Mouse (Mus musculus): ENCODE results near the gene Cfap100.

Gene Cfap100

DNA sequence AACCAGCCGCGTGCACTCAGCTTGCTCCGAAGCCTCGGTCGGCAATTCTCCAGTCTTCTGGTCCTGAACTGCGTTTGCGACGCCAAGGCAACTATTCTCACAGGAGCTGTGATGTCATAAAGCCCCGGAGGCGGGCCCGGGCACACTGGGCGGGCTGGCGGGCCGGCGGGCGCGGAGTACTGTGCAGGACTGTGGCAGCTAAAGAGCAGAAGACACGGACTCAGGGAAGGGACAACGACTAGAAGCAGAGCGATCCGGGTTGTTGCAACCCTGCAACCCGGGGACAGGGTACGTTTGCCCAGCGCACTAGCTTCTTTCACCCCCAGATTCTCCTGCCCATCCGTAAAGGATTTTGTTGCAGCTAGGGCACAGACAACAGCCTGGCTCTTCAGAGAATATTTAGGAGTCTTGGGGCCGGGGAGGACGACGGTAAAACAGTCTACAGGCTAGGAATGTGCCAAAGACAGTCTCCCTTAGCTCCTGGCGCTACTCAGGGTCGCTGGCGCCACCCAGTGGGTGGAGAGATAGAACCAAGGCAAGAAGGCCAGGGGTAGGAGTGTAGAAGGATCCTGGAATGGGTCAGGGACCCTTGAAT, at the start of gene Cfap100:
TSS of gene Cfap100 (minus strand) at position 418 of the 595 bp plus-strand sequence.
- DNase-seq = peak; percentile 89

- DNase-seq = peak; percentile 82
Measured at GRCm38 (mm10) chr6:90476941-90477518, 48.4 kb upstream of the Cfap100 start.

GRCm38 (mm10) chr6:90475854-90476212, 47.2 kb upstream of the Cfap100 start:
- no peak for DNase-seq

- no peak for DNase-seq
Measured at GRCm38 (mm10) chr6:90475176-90475853, 46.7 kb upstream of the Cfap100 start.

DNA sequence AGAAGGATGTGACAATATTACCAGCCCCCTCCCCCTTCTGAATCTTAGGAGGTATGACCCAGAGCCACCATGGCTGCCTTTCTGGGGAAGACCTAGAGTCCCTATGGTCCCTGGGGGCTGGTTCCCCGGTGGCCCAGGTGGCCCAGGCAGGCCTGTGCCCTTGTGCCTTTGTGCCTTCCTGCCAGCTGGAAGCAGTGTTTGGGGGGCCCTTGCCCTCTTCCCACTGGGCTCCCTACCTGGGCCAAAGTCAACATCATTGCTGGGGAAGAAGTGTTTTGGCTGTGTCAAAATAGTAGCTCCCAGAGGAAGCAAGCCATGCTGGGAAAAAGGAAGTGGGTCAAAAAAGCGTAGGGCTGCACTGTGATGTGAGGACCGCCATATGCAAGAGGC, 45.8 kb upstream of the Cfap100 start:
- no peak for DNase-seq

DNA sequence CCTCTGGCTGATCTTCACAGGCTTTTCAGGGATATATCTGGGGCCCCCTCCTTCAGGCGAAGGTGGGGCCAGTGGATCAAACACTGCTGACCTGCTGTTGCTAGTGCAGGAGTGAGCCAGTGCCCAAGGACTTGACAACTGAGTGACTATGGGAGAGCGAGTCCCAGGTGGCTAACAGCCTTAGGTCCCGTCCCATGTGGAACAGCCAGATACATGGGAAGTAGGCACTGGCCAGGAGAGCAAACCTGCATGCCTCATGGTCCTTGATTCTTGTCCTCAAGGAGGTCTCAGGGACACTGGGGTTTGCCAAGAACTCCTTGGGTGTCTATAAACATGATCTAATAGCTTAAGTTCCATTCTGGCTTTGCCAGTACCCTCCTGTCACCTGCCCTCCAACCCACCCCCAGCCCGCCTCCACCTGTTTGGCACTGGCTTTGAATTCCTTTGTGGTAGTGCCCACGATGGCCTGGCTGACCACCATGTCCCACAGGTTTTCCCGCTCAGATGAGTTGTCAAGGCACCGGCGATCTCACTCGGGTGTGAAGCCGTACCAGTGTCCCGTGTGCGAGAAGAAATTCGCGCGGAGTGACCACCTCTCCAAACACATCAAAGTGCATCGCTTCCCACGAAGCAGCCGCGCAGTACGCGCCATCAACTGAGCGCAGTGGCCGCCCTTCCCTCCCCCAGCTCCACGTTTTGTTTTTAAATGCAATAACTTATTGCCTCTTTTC, 45.2 kb upstream of the Cfap100 start:
- no peak for DNase-seq

- no peak for DNase-seq
Measured at GRCm38 (mm10) chr6:90472697-90473096, 44.1 kb upstream of the Cfap100 start.

- DNase-seq = no peak
Measured at GRCm38 (mm10) chr6:90472079-90472478, 43.5 kb upstream of the Cfap100 start.

- DNase-seq = peak; percentile 73
Measured at GRCm38 (mm10) chr6:90470947-90471541, 42.4 kb upstream of the Cfap100 start.

- no peak for DNase-seq
Measured at GRCm38 (mm10) chr6:90470255-90470654, 41.7 kb upstream of the Cfap100 start.

GRCm38 (mm10) chr6:90469041-90469440, 40.4 kb upstream of the Cfap100 start:
- no peak for DNase-seq

DNA sequence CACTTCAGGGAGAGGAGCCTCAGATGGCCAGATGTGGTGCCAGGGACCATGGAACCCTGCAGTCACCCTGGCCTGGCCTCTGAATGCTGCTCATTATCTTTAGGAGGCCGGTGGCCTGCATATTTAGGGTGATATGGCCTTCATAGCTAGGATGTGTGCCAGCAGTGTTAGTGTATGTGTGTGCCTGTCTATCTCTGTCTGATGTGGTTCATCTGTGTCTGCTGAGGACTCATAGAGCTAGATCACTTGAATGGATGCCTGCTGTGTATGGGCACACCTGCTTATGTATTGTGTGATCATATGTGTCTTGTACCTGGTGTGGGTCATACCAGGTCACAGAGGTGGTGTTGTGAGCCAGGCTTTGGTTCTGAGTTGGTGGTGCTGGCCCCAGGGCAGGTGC, 39.6 kb upstream of the Cfap100 start:
- DNase-seq = no peak

DNA sequence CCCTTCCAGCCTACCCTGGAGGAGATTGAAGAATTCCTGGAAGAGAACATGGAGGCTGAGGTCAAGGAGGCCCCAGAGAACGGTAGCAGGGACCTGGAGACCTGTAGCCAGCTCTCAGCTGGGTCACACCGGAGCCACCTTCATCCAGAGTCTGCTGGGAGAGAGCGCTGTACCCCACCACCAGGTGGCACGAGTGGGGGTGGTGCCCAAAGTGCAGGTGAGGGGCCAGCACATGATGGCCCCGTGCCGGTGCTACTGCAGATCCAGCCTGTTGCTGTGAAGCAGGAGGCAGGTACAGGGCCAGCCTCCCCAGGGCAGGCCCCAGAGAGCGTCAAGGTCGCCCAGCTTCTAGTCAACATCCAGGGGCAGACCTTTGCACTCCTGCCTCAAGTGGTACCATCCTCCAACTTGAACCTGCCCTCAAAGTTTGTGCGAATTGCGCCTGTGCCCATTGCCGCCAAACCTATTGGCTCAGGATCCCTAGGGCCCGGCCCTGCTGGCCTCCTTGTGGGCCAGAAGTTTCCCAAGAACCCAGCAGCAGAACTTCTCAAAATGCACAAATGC, 38.3 kb upstream of the Cfap100 start:
- no peak for DNase-seq

- peak; percentile 80 for DNase-seq
Measured at GRCm38 (mm10) chr6:90466079-90466478, 37.5 kb upstream of the Cfap100 start.

- DNase-seq = no peak
Measured at GRCm38 (mm10) chr6:90465028-90465640, 36.5 kb upstream of the Cfap100 start.

DNA sequence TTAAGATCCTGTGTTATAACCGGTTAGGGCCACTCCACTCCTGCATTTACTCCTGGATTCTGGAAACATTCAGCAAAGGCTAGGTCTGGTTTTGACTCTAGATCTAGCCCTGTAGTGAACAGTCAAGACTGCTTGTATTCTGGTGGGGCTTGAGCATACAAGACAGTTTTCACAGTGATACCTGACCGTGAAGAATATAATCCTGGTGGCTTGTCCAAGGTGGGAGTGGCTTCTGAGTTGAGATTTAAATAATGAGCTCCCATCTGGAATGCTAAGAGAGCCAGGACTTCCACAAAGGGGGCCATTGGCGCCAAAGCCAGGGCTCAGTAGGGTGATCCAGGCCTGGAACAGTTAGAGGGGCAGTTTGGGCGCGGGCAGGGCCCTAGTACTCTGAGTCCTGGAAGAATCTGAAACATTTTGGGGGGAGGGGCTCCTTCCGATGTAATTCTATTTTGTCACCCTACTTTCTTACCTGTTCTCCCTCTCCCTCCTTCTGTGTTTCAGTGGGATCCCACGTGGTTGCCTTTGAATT, 35.4 kb upstream of the Cfap100 start:
- peak; percentile 22 for DNase-seq

DNA sequence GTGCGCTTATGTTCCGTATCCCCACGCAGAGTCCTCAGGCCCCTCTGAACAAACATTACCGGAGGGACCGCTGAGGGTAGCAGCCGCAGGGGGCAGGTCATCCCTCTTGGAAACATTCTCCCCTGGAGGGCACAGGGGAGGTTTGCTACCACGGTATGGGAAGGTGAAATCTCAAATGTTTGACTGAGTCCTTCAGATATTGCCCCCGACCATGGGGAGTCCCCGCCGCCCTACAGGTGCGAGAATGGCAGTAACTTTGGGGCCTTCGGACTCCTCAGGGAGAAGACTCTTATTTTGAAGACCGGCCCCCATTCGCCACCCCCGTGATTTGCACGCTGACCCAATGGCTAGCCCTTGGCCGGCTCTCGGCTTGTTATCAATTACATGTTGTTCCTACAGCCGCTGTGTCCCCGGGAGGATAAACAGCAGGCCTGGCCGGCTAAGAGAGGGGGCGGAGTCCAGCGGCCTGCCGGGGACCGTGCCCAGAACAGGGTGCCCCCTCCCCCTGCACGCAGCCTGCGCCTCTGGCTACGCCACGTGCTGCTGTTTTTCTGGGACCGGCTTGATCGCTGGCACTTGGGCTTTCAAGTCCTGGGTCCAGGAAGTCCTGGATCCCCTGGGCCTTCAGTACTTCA, 34.7 kb upstream of the Cfap100 start:
- DNase-seq = peak; percentile 96

GRCm38 (mm10) chr6:90462841-90463227, 34.2 kb upstream of the Cfap100 start:
- DNase-seq = peak; percentile 40

GRCm38 (mm10) chr6:90462181-90462706, 33.6 kb upstream of the Cfap100 start, which contains the start of gene Klf15:
TSS of gene Klf15 (plus strand) at chr6:90462576.
- peak; percentile 83 for DNase-seq

GRCm38 (mm10) chr6:90461771-90462170, 33.2 kb upstream of the Cfap100 start:
- DNase-seq = no peak

DNA sequence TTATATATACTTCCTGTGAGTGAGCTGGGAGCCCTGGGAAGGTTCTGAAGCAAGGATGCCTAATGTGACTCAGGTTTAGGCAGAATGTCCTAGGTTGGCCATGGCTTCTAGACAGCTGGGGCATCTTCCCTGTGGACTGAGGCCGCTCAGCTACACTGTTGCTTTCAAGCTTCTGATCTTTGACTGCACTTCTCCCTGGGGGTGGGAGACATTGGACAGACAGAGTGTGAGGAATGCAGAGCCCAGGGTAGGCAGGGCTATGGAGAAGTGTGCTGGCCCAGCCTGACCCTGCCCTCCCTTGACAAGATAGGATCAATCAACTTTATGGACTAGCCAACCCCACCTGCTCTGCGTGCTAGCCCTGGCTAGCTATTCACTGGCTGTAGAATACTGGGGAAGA, 32.6 kb upstream of the Cfap100 start:
- no peak for DNase-seq

All from lung, postnatal 10 days (tissue).